21 mouse cellular contexts compared by ENCODE assay signal in the genomic region with DNA sequence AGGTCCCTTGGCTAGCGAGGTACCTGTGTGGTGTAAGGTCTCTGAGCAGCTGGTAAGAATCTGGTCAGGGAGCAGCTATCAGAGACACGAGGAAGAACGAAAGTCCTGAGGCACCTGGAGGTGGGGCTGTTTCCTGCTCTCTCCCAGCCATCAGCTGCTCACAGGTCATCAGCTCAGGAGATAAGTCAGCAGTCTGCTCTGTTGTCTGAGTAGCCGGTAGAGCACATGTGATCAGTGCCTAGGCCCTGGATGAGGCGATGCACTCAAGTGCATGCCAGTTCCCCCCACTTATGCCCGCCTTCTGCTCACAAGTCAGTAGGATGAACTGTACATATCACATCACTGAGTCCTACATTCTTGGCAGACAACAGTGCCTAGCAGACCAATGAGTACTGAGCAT. TPM values are rescaled to one million over a fixed set of nuclear protein-coding genes. Genes with fewer than 3 reads are reported as not detected.
"Had no signal": no experiment of that assay in that cellular context is flagged by ENCODE, and none has a peak within 500 bp of the region (broad histone marks: within the 10 kb centered on the region; RNA-seq: fewer than 3 reads in every experiment).

No protein-coding gene starts in this region.

- H3K4me2 ChIP-seq: liver, embryonic 15.5 days; lung, embryonic 15.5 days; midbrain, embryonic 11.5 days; midbrain, embryonic 13.5 days; midbrain, embryonic 15.5 days; neural tube, embryonic 12.5 days had no signal

- ATAC-seq: liver, postnatal 0 days; lung, postnatal 0 days; midbrain, embryonic 13.5 days; midbrain, embryonic 15.5 days had no signal

- H3K4me1 ChIP-seq: liver, embryonic 15.5 days; lung, embryonic 15.5 days; midbrain, embryonic 15.5 days had no signal

- H3K9me3 ChIP-seq: liver, embryonic 15.5 days; lung, embryonic 15.5 days; midbrain, embryonic 13.5 days; midbrain, embryonic 15.5 days; neural tube, embryonic 12.5 days had no signal

- H3K4me3 ChIP-seq: liver, embryonic 15.5 days; lung, embryonic 15.5 days; megakaryocyte, embryonic 14.5 days; midbrain, embryonic 13.5 days; midbrain, embryonic 15.5 days; neural tube, embryonic 12.5 days had no signal

- DNase-seq: liver, postnatal 0 days; lung, adult 2 months; lung, postnatal 14 days; lung, postnatal 36 days; right cerebral cortex, postnatal 14 days; spleen, adult 18-20 months; thymus, adult 2 months; thymus, postnatal 25 days; thymus, postnatal 4 days had no signal

- H3K9ac ChIP-seq: liver, embryonic 15.5 days; liver, postnatal 0 days; lung, embryonic 15.5 days; midbrain, embryonic 13.5 days; midbrain, embryonic 15.5 days; neural tube, embryonic 12.5 days had no signal

- H3K36me3 ChIP-seq: lung, embryonic 15.5 days; midbrain, embryonic 15.5 days had no signal

- H3K27ac ChIP-seq: liver, embryonic 15.5 days; lung, embryonic 15.5 days; macrophage; midbrain, embryonic 13.5 days; midbrain, embryonic 15.5 days; neural tube, embryonic 12.5 days had no signal

- H3K27me3 ChIP-seq: liver, embryonic 15.5 days; lung, embryonic 15.5 days; megakaryocyte, embryonic 14.5 days; midbrain, embryonic 13.5 days; midbrain, embryonic 15.5 days; neural tube, embryonic 12.5 days had no signal

RNA-seq across cellular contexts. Expression of a gene that starts 24.3 kb away (rescaled TPM):
- total RNA-seq: megakaryocyte progenitor cell, adult 5-6 weeks; monocyte, adult 5-6 weeks; neutrophil, adult 5-6 weeks had no signal
- polyA plus RNA-seq: lung, adult 2 months; macrophage; thymus, adult 2 months had no signal
